Mouse (Mus musculus): ENCODE data around the gene Tymp. TPM values are rescaled to one million over a fixed set of nuclear protein-coding genes. Genes with fewer than 3 reads are reported as not detected.
A peak's percentile ranks its signal among the peaks of the same experiment; 100 is the strongest.

Tymp gene
- 0.99 and 1.0 TPM in 2 replicates for polyA plus RNA-seq (2015; fragmentation: Nextera tagmentation; extraction: Ambion mirVana)

DNA sequence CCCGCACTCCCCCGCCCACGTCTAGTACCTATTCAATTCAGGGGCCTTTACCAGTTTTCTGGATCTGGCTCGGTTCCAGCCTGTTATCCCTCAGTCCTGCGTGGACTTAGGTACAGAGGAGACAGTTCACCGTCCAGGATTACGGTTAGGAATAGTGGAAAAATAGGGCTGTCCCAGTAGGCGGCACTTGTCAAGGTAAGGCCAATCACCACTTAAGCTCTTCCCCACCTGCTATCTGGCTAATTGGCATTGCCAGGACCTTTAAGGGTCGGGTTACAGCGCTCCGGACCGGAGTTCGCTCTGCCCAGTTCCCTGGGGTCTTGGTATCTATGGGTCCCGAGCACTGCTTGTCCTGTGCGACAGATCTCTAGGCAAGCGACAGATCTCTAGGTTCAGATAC is at the start of gene Tymp:
Gene Tymp (minus strand): TSS at position 83 of the 400 bp plus-strand sequence.
- H3K4me1 ChIP-seq: peaks cover 45% of the 10 kb centered on the region
- H3K4me3 ChIP-seq: no peak within 1 kb of the TSS
- peaks cover 63% of the 10 kb centered on the region for H3K27me3 ChIP-seq (replicated peaks)
- H3K9ac ChIP-seq: peak within 1 kb of the TSS; percentile 71; the same call in 1 of the 2 replicates
- H3K4me2 ChIP-seq: peak within 1 kb of the TSS; percentile 24
- H3K27ac ChIP-seq (replicated peaks): no peak within 1 kb of the TSS
- peaks cover 9% of the 10 kb centered on the region for H3K36me3 ChIP-seq
- no peak for ATAC-seq (ENCODE audit: extremely low read depth, insufficient number of reproducible peaks, low FRiP score, low TSS enrichment)
- no peaks in the 10 kb centered on the region for H3K9me3 ChIP-seq
- WGBS: 21% methylated on average over 16 of the region's 16 CpGs

DNA sequence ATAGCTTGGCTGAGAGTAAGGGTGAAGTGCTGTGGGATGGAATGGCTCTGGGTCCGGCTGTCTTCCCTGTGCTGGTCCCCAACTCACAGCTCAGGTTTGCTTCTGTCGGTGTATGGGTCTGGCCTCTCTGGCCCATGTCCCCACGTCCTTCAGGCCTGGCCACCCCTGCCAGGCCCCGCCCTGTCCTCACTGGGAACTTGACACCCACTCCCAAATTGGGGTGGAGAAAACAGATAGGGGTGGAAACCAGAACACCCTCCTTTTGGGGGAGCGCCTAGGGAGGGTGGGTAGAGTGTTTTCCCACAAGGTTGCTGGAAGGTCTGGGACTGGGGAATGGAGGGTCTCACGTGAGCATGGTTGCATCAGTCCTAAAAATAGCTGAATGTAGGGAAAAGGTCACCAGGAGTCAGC is 48.9 kb upstream of the Tymp start, which contains the start of gene Cpt1b:
Gene Cpt1b (minus strand): TSS at position 153 of the 411 bp plus-strand sequence.
- Histone ChIP-seq H3K4me3 (peak within 1 kb of the TSS; percentile 61), H3K36me3 (peaks cover 61% of the 10 kb centered on the region), H3K4me1 (peaks cover 48% of the 10 kb centered on the region), H3K27me3 (replicated peaks) (no peaks in the 10 kb centered on the region), H3K9ac (peak within 1 kb of the TSS; percentile 91), H3K9me3 (no peaks in the 10 kb centered on the region), H3K4me2 (peak within 1 kb of the TSS; percentile 69), H3K27ac (replicated peaks) (peak within 1 kb of the TSS; percentile 98)
- WGBS: 15% methylated on average over 6 of the region's 6 CpGs
- peak; percentile 44 for ATAC-seq (ENCODE audit: extremely low read depth, insufficient number of reproducible peaks, low FRiP score, low TSS enrichment)

DNA sequence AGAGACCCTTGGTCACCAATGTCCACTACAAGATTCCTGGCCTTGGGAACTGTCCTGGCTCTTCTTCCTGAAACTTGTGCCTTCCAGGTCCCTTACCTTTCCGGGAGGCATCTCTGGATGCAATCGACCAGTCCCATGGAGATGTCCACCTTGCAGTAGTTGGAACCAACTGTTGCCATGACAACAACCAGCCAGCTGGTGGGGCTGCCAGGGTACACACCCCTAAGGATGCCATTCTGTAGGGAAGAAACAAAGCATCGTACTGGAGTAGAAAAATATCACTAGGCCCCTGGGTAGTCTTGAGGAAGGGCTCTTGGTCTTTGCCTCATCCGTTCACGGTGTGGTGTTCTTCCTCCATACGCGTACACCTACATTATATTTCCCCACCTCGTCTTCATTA is 47.8 kb upstream of the Tymp start:
- Histone ChIP-seq H3K4me2 (peak overlapping the region; percentile 69), H3K4me3 (peak overlapping the region; percentile 61), H3K36me3 (peaks cover 72% of the 10 kb centered on the region), H3K27me3 (replicated peaks) (no peaks in the 10 kb centered on the region), H3K9ac (peak overlapping the region; percentile 91), H3K27ac (replicated peaks) (peak overlapping the region; percentile 98), H3K4me1 (peaks cover 42% of the 10 kb centered on the region), H3K9me3 (no peaks in the 10 kb centered on the region)
- WGBS: 71% methylated on average over 8 of the region's 8 CpGs
- ATAC-seq (ENCODE audit: extremely low read depth, insufficient number of reproducible peaks, low FRiP score, low TSS enrichment): no peak

GRCm38 (mm10) chr15:89421938-89422337 is 45.1 kb upstream of the Tymp start:
- 90% methylated on average over 9 of the region's 9 CpGs for WGBS
- H3K4me2 ChIP-seq: no peak overlapping the region
- peaks cover 85% of the 10 kb centered on the region for H3K36me3 ChIP-seq
- H3K27me3 ChIP-seq (replicated peaks): no peaks in the 10 kb centered on the region
- H3K4me3 ChIP-seq: no peak overlapping the region
- H3K9me3 ChIP-seq: no peaks in the 10 kb centered on the region
- no peak overlapping the region for H3K27ac ChIP-seq (replicated peaks)
- H3K9ac ChIP-seq: no peak overlapping the region
- peaks cover 30% of the 10 kb centered on the region for H3K4me1 ChIP-seq
- no peak for ATAC-seq (ENCODE audit: extremely low read depth, insufficient number of reproducible peaks, low FRiP score, low TSS enrichment)

DNA sequence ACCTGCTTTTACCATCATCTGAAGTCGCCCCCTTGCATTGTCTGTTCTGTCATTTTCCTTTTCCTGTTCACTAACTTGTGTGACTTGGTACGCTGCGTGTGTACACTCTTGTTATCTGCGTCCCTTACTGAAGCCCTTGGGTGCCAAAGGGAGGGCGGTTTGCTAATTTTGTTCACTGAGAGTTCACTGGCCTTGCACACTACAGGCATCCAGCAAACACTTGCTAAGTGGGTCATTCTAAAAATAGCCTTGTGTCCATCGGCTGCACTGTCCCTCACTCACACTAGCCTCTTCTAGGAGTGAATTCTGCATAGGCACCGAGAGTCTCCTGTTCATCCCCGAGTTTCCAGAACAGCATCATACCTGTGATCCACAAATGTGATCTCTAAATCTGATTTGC is 38.4 kb upstream of the Tymp start:
- WGBS: 34% methylated on average over 8 of the region's 8 CpGs
- peak overlapping the region; percentile 33; the same call in 1 of the 2 replicates for H3K4me2 ChIP-seq
- peak overlapping the region; percentile 84 for H3K27ac ChIP-seq (replicated peaks)
- H3K4me1 ChIP-seq: peaks cover 24% of the 10 kb centered on the region
- H3K36me3 ChIP-seq: peaks cover 47% of the 10 kb centered on the region
- ATAC-seq (ENCODE audit: extremely low read depth, insufficient number of reproducible peaks, low FRiP score, low TSS enrichment): no peak; the same call in 1 of the 2 replicates
- H3K4me3 ChIP-seq: no peak overlapping the region
- no peak overlapping the region; the same call in 1 of the 2 replicates for H3K9ac ChIP-seq
- no peaks in the 10 kb centered on the region for H3K9me3 ChIP-seq
- H3K27me3 ChIP-seq (replicated peaks): no peaks in the 10 kb centered on the region

- H3K9ac ChIP-seq: no peak within 1 kb of the TSS
- H3K4me3 ChIP-seq: no peak within 1 kb of the TSS
- H3K9me3 ChIP-seq: peaks cover 13% of the 10 kb centered on the region
- 77% methylated on average over 24 of the region's 24 CpGs for WGBS
- peaks cover 10% of the 10 kb centered on the region for H3K4me1 ChIP-seq
- no peaks in the 10 kb centered on the region for H3K27me3 ChIP-seq (replicated peaks)
- no peak within 1 kb of the TSS for H3K27ac ChIP-seq (replicated peaks)
- no peak for ATAC-seq (ENCODE audit: extremely low read depth, insufficient number of reproducible peaks, low FRiP score, low TSS enrichment)
- no peak within 1 kb of the TSS for H3K4me2 ChIP-seq
- H3K36me3 ChIP-seq: 0 out of 2 replicates have a peak, but pooled peaks cover 4% of the 10 kb centered on the region
These were observed 33.3 kb upstream of the Tymp start, which contains the start of gene Syce3 for GRCm38 (mm10) chr15:89410118-89410517. Gene Syce3, minus strand, starts transcription at chr15:89410503.

GRCm38 (mm10) chr15:89406691-89407090 is 29.9 kb upstream of the Tymp start:
- ATAC-seq (ENCODE audit: extremely low read depth, insufficient number of reproducible peaks, low FRiP score, low TSS enrichment): no peak
- Histone ChIP-seq H3K9ac (no peak overlapping the region), H3K27ac (replicated peaks) (no peak overlapping the region), H3K36me3 (0 out of 2 replicates have a peak, but pooled peaks cover 4% of the 10 kb centered on the region), H3K4me3 (no peak overlapping the region), H3K9me3 (peaks cover 13% of the 10 kb centered on the region), H3K4me1 (no peaks in the 10 kb centered on the region), H3K27me3 (replicated peaks) (no peaks in the 10 kb centered on the region), H3K4me2 (no peak overlapping the region)

DNA sequence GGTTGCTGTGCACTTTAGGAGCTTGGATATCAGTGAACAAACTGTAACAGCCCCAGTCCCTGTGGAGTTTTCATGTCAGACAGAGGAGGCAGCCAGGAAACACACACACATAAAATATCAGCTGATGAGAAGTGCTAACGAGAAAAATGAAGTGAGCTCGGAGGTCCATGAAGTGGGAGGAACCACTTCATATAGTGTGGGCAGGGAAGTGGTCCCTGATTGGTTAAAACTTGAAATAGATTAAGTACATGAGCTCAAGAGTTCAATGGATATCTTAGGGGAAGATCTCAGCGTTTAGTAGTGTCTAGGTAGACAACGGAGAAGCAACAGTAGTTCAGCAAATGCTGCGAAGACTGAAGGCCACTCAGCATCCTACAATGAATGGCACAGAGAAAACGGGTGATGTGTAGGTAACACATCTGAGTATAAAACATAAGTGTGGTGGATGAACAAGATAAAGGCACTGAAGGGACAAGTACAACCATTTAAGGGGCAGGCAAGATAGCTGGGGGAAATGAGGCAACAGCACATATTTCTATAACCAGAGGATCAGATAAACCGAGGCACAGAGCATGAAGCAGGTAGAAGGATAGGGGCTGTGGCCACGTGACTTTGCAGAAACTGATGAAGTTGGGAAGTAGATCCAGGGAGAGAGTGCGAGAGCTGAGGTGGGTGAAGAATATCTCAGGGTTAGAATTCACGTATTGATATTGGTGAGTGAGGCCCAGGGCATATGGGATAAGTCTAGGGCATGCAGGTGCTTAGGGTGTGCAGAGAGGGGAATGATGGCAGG is 28.2 kb upstream of the Tymp start:
- no peaks in the 10 kb centered on the region for H3K27me3 ChIP-seq (replicated peaks)
- H3K9me3 ChIP-seq: peaks cover 12% of the 10 kb centered on the region
- no peak overlapping the region for H3K9ac ChIP-seq
- WGBS: 74% methylated on average over 10 of the region's 10 CpGs
- no peak overlapping the region for H3K4me2 ChIP-seq
- no peak for ATAC-seq (ENCODE audit: extremely low read depth, insufficient number of reproducible peaks, low FRiP score, low TSS enrichment)
- no peaks in the 10 kb centered on the region for H3K4me1 ChIP-seq
- H3K36me3 ChIP-seq: 0 out of 2 replicates have a peak, but pooled peaks cover 4% of the 10 kb centered on the region
- no peak overlapping the region for H3K27ac ChIP-seq (replicated peaks)
- H3K4me3 ChIP-seq: no peak overlapping the region

GRCm38 (mm10) chr15:89402471-89402870 is 25.6 kb upstream of the Tymp start:
- Histone ChIP-seq H3K9ac (no peak overlapping the region), H3K27ac (replicated peaks) (no peak overlapping the region), H3K27me3 (replicated peaks) (no peaks in the 10 kb centered on the region), H3K36me3 (no peaks in the 10 kb centered on the region), H3K4me3 (no peak overlapping the region), H3K4me2 (no peak overlapping the region), H3K9me3 (0 out of 2 replicates have a peak, but pooled peaks cover 3% of the 10 kb centered on the region), H3K4me1 (no peaks in the 10 kb centered on the region)
- ATAC-seq (ENCODE audit: extremely low read depth, insufficient number of reproducible peaks, low FRiP score, low TSS enrichment): no peak
- WGBS: 85% methylated on average over 1 of the region's 1 CpGs

DNA sequence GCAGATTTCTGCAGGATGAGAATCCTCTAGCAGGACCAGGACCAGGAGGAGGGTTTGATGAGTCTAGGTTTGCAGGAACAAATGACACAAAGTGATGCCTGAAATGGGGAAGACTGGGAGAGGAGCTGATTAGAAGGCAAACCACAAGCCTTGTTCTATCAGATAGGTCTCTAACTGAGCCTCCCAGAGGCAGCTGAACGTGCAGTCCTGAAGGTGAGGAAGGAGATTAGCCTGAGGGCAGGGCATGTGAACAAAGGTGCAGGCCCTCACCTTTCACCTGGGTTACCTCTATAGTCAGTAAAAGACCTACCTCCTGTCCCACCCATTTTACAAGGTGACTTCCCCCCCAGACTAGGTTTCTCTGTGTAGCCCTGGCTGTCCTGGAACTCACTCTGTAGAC is 22.9 kb upstream of the Tymp start:
- H3K36me3 ChIP-seq: no peaks in the 10 kb centered on the region
- WGBS: 39% methylated on average over 1 of the region's 1 CpGs

DNA sequence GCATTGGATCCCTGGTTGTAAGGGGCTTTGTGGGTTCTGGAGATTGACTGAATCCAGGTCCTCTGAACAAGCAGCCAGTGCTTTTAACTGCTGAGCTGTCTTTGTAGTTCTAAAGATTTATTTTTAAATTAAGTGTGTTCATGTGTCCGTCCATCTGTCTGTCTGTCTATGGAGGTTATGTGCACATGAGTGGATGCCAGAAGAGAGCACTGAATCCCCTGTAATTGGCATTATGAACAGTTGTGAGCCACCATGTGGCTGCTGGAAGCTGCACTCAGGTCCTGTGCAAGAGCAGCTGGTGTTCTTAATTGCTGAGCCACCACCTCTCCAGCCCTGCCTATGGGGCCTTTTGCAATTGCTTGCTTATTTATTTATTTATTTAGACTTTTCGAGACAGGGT is 21.3 kb upstream of the Tymp start:
- no peak for ATAC-seq (ENCODE audit: extremely low read depth, insufficient number of reproducible peaks, low FRiP score, low TSS enrichment)
- Histone ChIP-seq H3K27ac (replicated peaks) (no peak overlapping the region), H3K4me1 (no peaks in the 10 kb centered on the region), H3K4me2 (no peak overlapping the region), H3K36me3 (no peaks in the 10 kb centered on the region), H3K27me3 (replicated peaks) (no peaks in the 10 kb centered on the region), H3K9ac (no peak overlapping the region), H3K9me3 (no peaks in the 10 kb centered on the region), H3K4me3 (no peak overlapping the region)
- WGBS: 74% methylated on average over 2 of the region's 2 CpGs

More for the DNA sequence above, 22.9 kb upstream of the Tymp start:
- Histone ChIP-seq H3K4me3 (no peak overlapping the region), H3K9ac (no peak overlapping the region), H3K9me3 (no peaks in the 10 kb centered on the region), H3K27me3 (replicated peaks) (no peaks in the 10 kb centered on the region), H3K27ac (replicated peaks) (no peak overlapping the region), H3K4me2 (no peak overlapping the region), H3K4me1 (no peaks in the 10 kb centered on the region)
- ATAC-seq (ENCODE audit: extremely low read depth, insufficient number of reproducible peaks, low FRiP score, low TSS enrichment): no peak

Measured in heart, embryonic 13.5 days (tissue).